Mouse (Mus musculus) lung, postnatal 10 days (tissue): ENCODE data around the gene Myom3.

ENCODE experiments used
- DNase-seq: peaks from one replicate; pipeline ENCODE4 v3.0.0; 2021

Gene Myom3

GRCm38 (mm10) chr4:135761569-135761968, 2.1 kb downstream of the Myom3 start:
- DNase-seq, result no peak

GRCm38 (mm10) chr4:135762251-135762906, 2.9 kb downstream of the Myom3 start:
- peak; percentile 78 for DNase-seq

GRCm38 (mm10) chr4:135764700-135765099, 5.2 kb downstream of the Myom3 start:
- no peak for DNase-seq

GRCm38 (mm10) chr4:135765707-135766106, 6.2 kb downstream of the Myom3 start:
- no peak for DNase-seq

- no peak for DNase-seq
These were observed 7.5 kb downstream of the Myom3 start for GRCm38 (mm10) chr4:135766976-135767375.

- peak; percentile 32 for DNase-seq
These were observed 9.3 kb downstream of the Myom3 start for GRCm38 (mm10) chr4:135768572-135769526.

GRCm38 (mm10) chr4:135770611-135771305, 11.2 kb downstream of the Myom3 start:
- DNase-seq, result no peak

GRCm38 (mm10) chr4:135771592-135771991, 12.1 kb downstream of the Myom3 start:
- no peak for DNase-seq

- DNase-seq, result no peak
These were observed 13.2 kb downstream of the Myom3 start for GRCm38 (mm10) chr4:135772671-135773070.

GRCm38 (mm10) chr4:135774496-135774895, 15.0 kb downstream of the Myom3 start:
- DNase-seq, result no peak

GRCm38 (mm10) chr4:135776850-135777249, 17.3 kb downstream of the Myom3 start:
- no peak for DNase-seq

- DNase-seq, result no peak
These were observed 20.1 kb downstream of the Myom3 start for GRCm38 (mm10) chr4:135779661-135780060.

GRCm38 (mm10) chr4:135780255-135780654, 20.7 kb downstream of the Myom3 start:
- DNase-seq, result no peak

- no peak for DNase-seq
These were observed 21.8 kb downstream of the Myom3 start for GRCm38 (mm10) chr4:135781304-135781703.

- DNase-seq, result no peak
These were observed 27.1 kb downstream of the Myom3 start for GRCm38 (mm10) chr4:135786581-135786980.

GRCm38 (mm10) chr4:135787271-135787670, 27.8 kb downstream of the Myom3 start:
- no peak for DNase-seq

GRCm38 (mm10) chr4:135789135-135789534, 29.6 kb downstream of the Myom3 start:
- no peak for DNase-seq

GRCm38 (mm10) chr4:135792821-135793220, 33.3 kb downstream of the Myom3 start:
- no peak for DNase-seq

- DNase-seq, result peak; percentile 86
These were observed 38.4 kb downstream of the Myom3 start for GRCm38 (mm10) chr4:135797931-135798330.

GRCm38 (mm10) chr4:135801543-135801942, 42.0 kb downstream of the Myom3 start:
- peak; percentile 92 for DNase-seq

- peak; percentile 49 for DNase-seq
These were observed 43.8 kb downstream of the Myom3 start for GRCm38 (mm10) chr4:135803299-135803698.

GRCm38 (mm10) chr4:135804169-135804568, 44.7 kb downstream of the Myom3 start:
- no peak for DNase-seq

GRCm38 (mm10) chr4:135814896-135815295, 55.4 kb downstream of the Myom3 start:
- no peak for DNase-seq
